Mouse (Mus musculus): ENCODE data around the gene Dexi.

Gene Dexi

DNA sequence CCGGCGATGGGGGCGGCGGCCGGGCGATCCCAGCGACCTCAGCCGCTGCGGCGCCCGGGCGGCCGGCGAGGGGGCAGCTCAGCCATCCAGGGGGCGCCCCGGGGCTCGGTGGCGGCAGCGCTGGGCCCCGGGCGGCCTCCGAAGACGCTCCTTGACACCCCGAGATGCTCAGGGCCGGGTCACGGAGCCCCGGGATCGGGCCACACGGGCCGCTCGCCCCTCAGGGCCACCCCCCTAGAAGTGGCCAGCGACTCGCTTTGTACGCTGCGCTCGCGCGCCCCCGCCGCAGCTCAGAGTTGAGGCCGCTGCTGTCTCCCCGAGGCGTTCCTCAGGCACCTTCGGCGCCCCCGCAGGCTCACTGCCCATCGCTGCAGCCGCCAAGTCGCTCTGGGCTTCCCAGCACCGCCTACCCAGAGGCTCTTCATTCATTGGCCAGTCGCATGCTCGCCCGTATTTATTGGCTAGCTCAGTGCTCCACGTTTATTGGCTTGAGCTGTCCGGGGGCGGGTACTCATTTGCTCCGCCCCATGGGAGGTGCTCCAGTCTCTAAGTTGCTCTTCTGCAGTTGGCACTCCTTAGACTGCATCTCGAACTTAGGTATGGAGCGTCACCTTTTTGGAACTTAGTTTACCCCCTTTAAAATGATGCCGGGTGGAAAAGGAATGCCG, at the start of gene Dexi:
Gene Dexi (minus strand): TSS at position 357 of the 668 bp plus-strand sequence.
- peak; percentile 99 for DNase-seq (ENCODE audit: low spot score)

- DNase-seq (ENCODE audit: low spot score), result peak; percentile 17
These were observed 43.7 kb upstream of the Dexi start for GRCm38 (mm10) chr16:10586546-10586945.

DNA sequence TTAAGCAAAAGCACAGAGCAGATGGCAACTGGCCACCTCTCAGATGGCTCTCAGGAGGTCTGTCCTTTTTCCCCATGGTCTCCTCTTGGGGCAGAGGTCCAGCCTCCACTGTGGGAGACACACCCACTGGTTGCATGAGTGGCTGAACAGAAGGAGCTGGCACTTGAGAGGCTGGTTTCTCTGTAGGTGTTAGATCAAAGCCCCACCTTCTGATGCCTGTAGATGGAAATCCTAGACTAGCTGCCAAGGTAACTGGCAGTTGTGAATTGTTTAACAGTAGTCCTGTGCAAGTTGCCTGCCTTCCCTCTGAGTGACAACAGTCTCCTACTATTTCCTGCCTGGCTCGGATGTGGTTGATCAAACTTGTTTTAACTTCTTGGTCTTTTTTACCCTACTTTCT, 42.3 kb upstream of the Dexi start:
- no peak for DNase-seq (ENCODE audit: low spot score)

- DNase-seq (ENCODE audit: low spot score), result no peak
These were observed 38.5 kb upstream of the Dexi start for GRCm38 (mm10) chr16:10581234-10581898.

GRCm38 (mm10) chr16:10578376-10578775, 35.5 kb upstream of the Dexi start:
- no peak for DNase-seq (ENCODE audit: low spot score)

DNA sequence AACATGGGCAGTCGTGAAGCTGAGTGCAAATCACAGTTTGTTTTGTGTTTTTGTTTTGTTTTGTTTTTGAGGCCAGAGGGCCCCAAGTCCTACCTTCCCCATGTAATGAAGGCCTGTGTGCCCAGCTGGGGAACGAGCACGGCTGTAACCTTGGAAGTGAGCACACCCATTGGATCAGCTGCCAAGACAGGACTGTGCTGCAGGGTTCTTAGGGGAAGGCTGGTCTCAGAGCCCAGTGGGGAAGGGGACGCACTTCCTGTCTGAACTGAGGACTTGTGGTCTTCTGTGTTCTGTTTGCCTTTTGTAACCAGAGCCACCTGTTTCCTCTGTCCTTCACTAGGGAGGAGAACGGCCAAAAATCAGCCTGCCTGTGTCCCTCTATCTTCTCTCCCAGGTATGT, 34.7 kb upstream of the Dexi start:
- DNase-seq (ENCODE audit: low spot score), result no peak

DNA sequence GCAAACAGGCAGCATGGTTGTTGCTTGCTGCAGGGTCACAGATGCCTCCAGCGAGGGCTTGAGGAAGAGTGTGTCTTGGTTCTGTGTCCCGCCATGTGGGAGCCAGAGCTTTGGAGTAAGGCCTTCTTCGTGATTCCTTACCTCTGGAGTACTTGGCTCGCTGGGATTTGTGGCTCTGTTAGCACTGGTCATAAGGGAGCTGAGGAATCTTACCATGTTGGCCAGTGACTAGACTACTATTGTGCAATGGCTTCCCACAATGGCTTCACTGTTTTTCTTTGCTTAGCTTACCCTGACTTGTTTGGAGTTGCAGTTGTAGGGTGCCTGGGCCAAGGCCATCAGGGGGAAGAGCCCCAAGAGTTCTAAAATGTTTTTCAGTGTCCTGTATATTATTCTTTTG, 33.1 kb upstream of the Dexi start:
- no peak for DNase-seq (ENCODE audit: low spot score)

DNA sequence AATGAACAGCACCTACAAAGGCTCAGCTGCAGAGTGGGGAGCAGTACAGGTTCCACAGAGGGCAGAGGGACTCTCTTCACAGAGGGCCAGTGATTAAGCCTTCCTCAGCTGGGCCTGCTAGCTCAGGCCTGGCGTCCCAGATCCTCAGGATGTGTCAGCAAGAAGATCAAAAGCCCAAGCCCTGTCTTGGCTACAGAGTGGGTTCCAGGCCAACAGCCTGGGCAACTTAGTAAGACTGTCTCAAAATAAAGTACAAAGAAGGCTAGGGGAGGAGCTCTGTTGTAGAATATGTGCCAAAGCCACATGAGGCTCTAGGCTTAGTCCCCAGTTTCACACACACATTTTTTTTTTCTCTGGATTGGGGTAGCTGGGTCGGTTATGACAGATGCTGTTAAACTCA, 32.1 kb upstream of the Dexi start:
- DNase-seq (ENCODE audit: low spot score), result no peak

- DNase-seq (ENCODE audit: low spot score), result peak; percentile 45
These were observed 29.0 kb upstream of the Dexi start for GRCm38 (mm10) chr16:10571820-10572219.

DNA sequence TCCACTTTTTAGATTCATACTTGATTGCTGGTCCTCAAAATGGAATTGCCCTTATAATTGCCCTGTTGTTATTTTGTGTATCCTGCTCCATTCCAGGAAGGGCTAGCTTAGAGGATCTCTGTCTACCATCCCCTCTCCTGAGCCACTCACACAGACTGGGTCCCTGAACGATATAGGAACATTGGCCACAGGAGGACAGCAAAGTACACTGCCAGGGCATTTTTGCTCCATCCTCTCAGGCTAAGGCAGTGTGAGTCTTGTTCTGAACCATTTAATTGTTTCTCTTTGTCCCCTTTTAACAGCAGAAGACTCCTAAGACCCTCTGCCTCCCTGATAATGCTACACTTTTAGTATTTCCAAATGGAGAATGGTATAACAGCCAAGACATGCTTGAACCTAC, 27.9 kb upstream of the Dexi start:
- no peak for DNase-seq (ENCODE audit: low spot score)

DNA sequence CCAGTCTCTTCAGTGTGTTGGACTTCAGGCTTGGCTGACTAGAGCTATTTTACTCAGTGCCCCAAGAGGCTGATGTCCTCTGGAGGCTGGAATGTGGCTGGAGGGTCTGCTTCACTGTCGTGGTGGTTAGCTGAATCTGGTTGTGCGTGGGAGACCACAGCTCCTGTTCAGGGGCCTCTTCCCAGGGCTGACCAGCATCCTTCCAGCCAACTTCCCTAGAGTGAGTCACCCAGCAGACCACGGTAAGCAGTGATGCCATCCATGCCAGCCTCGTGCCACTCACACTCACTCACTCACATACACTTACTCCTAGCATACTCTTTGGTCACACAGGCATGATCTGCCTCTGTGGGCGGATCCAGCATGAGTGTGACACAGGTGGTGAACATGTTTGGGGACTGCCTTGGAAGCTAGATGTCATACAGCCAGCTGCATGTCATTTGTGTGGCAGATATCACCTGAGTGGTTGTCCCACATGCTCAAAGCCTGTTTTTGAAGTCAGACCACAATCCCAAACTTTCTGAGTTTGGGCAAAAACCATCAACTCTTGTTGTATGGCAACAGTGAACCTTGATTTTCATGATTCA, 27.0 kb upstream of the Dexi start:
- DNase-seq (ENCODE audit: low spot score), result no peak

GRCm38 (mm10) chr16:10567153-10567552, 24.3 kb upstream of the Dexi start:
- DNase-seq (ENCODE audit: low spot score), result no peak

GRCm38 (mm10) chr16:10565278-10565885, 22.5 kb upstream of the Dexi start:
- peak; percentile 87 for DNase-seq (ENCODE audit: low spot score)

DNA sequence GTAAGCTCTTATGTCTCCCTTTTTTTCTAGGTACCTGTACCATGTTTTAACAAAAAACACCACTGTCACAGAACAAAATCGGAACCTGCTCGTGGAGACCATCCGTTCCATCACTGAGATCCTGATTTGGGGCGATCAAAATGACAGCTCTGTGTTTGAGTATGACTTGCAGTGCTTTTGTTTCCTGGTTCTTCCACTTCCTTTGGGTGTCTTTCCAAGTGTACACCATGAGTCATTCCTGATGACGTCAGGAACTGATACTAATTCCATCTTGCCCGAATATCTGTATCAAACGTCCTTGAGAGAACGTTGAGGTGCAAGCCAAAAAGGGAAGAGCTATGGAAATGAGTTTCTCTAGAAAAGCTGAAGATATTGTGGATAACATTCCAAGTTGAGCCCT, 17.1 kb upstream of the Dexi start:
- no peak for DNase-seq (ENCODE audit: low spot score)

GRCm38 (mm10) chr16:10553858-10554257, 11.0 kb upstream of the Dexi start:
- DNase-seq (ENCODE audit: low spot score), result no peak

- no peak for DNase-seq (ENCODE audit: low spot score)
These were observed 8.7 kb upstream of the Dexi start for GRCm38 (mm10) chr16:10551592-10551991.

DNA sequence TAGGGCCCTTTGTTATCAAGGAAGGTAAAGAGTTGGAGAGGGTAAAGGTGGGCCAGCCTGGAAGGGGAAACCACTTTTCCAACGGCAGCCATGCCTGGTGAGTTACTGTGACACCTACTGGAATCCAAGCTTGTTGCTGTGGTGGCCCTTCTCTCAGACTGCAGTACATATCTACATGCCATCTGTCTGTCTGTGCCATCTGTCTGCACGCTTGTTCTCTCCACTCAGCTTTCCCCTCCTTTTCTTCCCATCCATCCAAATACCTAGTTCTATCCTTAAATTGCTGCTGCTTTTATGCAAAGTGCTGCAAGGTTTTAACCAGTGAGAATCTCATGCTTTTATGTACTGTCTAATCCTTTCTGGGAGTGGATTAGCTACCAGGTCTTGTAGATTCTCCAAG, 6.7 kb upstream of the Dexi start:
- no peak for DNase-seq (ENCODE audit: low spot score)

DNA sequence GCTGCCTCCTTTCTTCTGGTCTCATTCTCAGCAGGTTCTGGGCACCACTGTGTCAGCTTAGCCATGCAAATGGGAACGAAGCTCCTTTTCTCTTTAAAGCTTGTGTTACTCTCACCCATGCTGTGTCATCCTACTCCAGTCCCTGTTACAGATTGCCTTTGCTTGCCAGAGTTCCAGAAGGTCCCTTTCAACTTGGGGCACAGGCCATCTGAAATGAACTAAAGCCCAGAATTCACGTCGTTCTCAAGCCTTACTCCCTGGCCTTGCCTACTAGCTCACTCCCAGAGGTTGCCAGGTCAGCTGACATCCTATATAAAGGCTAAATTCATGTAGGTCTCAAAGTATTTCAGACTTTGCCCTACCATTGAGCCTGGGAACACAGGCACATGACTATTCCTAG, 6.1 kb upstream of the Dexi start:
- DNase-seq (ENCODE audit: low spot score), result no peak

GRCm38 (mm10) chr16:10546865-10547264, 4.0 kb upstream of the Dexi start:
- no peak for DNase-seq (ENCODE audit: low spot score)

DNA sequence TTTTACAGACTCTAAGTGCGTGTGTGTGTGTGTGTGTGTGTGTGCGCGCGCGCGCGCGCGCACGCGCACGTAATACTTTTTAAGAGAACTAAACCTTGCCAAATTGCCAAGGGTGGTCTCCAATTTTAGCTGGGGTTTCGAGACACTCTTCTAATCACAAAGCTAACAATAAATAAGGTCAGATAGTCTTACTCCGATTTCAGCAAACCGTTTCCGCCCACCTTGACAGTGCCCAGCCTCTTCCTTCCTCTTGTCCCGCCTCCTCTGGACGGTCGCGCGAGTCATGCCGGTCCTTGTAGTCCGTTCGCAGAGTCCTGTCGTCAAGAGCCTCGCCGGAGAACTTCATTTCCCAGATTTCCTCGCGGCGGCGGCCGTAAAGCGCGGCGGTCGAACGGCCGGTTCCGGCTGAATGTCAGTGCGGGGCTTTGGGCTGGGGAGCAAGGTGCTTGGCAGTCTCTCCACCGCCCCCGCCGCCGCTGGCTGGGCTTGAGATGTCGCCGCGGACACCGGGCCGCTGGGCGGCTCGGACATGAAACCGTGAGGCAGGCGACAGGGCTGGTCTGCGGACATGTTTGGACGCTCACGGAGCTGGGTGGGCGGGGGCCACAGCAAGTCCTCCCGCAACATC, 2.3 kb upstream of the Dexi start, which contains the start of gene Clec16a:
Gene Clec16a (plus strand): TSS at position 345 of the 628 bp plus-strand sequence.
- DNase-seq (ENCODE audit: low spot score), result peak; percentile 97

DNA sequence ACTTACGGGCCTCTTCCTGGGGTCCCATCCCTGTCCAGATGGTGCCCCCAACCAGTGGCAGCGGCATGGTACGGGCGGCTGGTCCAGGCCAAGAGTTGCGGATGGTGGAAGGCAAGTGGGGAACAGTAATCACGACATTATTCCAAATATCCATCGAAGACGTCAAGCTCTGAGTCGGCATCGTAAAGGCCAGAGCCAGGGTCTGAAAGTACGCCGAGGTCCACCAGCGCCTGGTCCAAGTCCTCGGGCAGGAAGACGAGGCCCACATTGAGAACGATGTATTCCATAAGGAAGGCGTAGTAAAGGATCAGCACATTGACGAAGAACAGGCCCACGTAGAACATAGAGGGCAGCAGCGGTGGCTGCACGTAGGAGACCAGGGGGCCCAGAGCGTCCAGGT, 588 bp downstream of the Dexi start:
- DNase-seq (ENCODE audit: low spot score), result peak; percentile 40

DNA sequence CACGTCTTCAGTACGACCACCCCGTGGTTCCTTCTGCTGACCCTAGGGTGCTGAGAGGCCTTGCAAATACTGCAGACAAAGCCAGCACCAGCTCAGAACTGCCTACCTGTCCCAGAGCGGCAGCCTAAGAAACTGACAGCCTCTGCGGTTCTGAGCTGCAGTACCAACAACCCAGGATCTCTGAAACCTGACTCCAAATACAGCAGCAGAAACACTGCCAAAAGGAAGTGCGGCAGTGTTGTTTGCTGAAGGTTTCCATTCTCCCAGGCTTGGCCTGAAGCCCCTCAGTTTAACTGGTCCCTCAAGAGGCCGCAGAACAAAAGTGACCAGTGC, 1.3 kb downstream of the Dexi start:
- peak; percentile 11 for DNase-seq (ENCODE audit: low spot score)
